Mouse (Mus musculus) left cerebral cortex, postnatal 4 days (tissue): ENCODE measurements around the gene Chd2. TPM values are rescaled to one million over a fixed set of nuclear protein-coding genes. Genes with fewer than 3 reads are reported as not detected.

Experiments
- DNase-seq: peaks from one replicate; pipeline ENCODE4 v3.0.0-alpha.2; 2022
- intact Hi-C: fragments of 180-260 bp; cut with DNase I; formaldehyde crosslinking; loops from one replicate; pipeline ENCODE4 v1.15.1; 2025
- total RNA-seq, 2 experiments: library from RNA; stranded (reverse); gene quantifications; 2 replicates each; pipeline ENCODE4 v1.2.3; 2021

The Chd2 gene
- total RNA-seq, 2 experiments from 2014 or later, result 52.5 to 57.9 TPM

GRCm38 (mm10) chr7:73390426-73391001, 151.1 kb downstream of the Chd2 start:
- DNase-seq, result no peak
- intact Hi-C loops, result loop anchor here (10.0 kb wide), 1 partner anchor 846 kb away; no protein-coding TSS in a partner anchor

GRCm38 (mm10) chr7:73389871-73390294, 151.7 kb downstream of the Chd2 start:
- intact Hi-C loops, result loop anchor here (10.0 kb wide), 1 partner anchor 845 kb away; no protein-coding TSS in a partner anchor
- DNase-seq, result no peak

- DNase-seq, result no peak
- intact Hi-C loops, result no loop called here
Measured at GRCm38 (mm10) chr7:73389419-73389818, 152.2 kb downstream of the Chd2 start.

GRCm38 (mm10) chr7:73388866-73389265, 152.8 kb downstream of the Chd2 start:
- intact Hi-C loops, result no loop called here
- no peak for DNase-seq

GRCm38 (mm10) chr7:73382843-73383242, 158.8 kb downstream of the Chd2 start:
- no peak for DNase-seq
- intact Hi-C loops, result no loop called here

GRCm38 (mm10) chr7:73378034-73378433, 163.6 kb downstream of the Chd2 start:
- intact Hi-C loops, result loop anchor here (5.0 to 10.0 kb wide), 3 partner anchors 171 to 976 kb away; no protein-coding TSS in a partner anchor

GRCm38 (mm10) chr7:73377307-73377706, 164.3 kb downstream of the Chd2 start:
- no peak for DNase-seq
- intact Hi-C loops, result loop anchor here (5.0 to 10.0 kb wide), 3 partner anchors 170 to 975 kb away; no protein-coding TSS in a partner anchor

More at GRCm38 (mm10) chr7:73378034-73378433, 163.6 kb downstream of the Chd2 start:
- no peak for DNase-seq

Other genes starting within 250 kb of the Chd2 start
- 100 to 1,000 TPM; 185 to 206 TPM for gene Rgma, start 166.3 kb downstream of the Chd2 start, total RNA-seq
- 10 to 100 TPM; 42.3 to 44.1 TPM for gene Fam174b, start 198.5 kb upstream of the Chd2 start, total RNA-seq